Mouse (Mus musculus): ENCODE measurements around the gene Hes6.

The Hes6 gene

DNA sequence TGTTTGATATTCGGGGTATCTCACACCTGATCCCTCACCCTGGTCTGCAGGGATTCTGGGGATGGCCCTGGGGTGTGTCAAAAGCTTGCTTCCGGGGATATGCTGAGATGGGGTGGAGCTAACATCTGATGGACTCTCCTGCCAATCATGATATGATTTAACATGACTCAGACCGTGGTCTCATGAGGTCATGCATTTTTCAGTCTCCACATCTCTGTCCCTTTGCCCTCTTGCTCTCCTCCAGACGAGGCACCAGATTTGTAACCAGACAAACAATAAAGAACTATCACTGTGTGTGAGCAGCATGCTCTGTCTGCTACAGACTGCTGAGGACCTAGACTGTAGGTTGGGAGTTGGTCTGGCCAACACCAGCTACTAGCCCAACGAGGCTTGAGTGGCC, 51.7 kb downstream of the Hes6 start:
- in situ Hi-C loops (cut with MboI; ENCODE audit: unreplicated experiment in 2 of 2), result loop anchor here (10.0 to 25.0 kb wide), 2 partner anchors 123 to 400 kb away; partner anchors contain the start of genes Prlh (in 1 of the 2) and Rab17 (in 1 of the 2)

All from v-Abl transformed pro-B cells (cell line).